Mouse (Mus musculus) telencephalon, adult 2 months (tissue): ENCODE results near the gene C1rl.
"Not testable (repeated sequence)": the region's sequence is repeated elsewhere in the genome, so short reads cannot be mapped to it uniquely, and the experiment has no call there.

Source experiments
- DNase-seq: peaks from one replicate; pipeline ENCODE4 v3.0.0-alpha.2; 2011; ENCODE audit warnings: low read depth, low spot score

Gene C1rl

DNA sequence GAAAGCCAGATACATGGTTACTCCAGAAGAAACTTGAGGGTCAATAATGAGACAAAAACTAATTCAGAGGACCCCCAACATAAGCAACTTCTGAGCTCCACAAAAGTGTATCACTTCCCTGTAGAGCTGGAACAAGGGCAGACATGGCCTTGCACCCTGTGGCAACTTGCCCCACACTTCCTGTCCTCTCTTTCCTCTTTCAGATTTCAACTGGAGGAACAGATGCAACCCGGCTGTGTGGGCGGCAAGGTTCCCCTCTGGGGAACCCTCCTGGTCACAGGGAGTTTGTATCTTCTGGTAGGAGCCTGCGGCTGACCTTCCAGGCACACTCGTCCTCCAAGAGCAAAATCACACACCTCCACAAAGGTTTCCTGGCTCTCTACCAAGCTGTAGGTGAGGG is 12.1 kb downstream of the C1rl start:
- no peak for DNase-seq

- DNase-seq: no peak
These were observed 14.1 kb downstream of the C1rl start for GRCm38 (mm10) chr6:124506991-124507390.

- peak; percentile 35 for DNase-seq
These were observed 15.4 kb downstream of the C1rl start for GRCm38 (mm10) chr6:124508292-124508691.

GRCm38 (mm10) chr6:124509192-124509591 is 16.3 kb downstream of the C1rl start:
- not testable (repeated sequence) for DNase-seq

- no peak for DNase-seq
These were observed 19.0 kb downstream of the C1rl start for GRCm38 (mm10) chr6:124511936-124512335.

DNA sequence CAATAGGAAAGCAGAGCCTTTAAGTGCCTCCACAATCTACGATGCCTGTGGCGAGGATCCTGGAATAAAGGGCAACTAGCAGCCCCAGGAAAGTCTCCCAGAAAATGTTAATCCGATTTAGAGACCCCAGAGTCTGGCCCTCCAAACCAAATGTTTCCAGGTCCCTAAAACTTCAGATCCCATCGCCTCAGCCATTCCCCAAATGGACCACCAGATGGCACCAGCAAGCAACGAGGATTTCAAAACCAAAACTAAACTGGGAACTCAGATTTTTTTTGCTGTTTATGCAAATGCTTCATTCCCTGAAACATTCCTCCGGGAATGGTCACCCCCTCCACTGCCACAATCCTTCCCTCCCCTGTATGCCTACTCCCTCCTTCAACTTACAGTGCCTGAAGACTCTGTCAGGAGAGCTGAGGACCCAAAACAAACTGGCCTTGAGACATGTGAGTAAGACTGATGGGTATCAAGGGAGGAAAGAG is 19.5 kb downstream of the C1rl start, which contains the start of gene C1ra:
C1ra (plus strand) TSS at position 51 of the 482 bp plus-strand sequence.
- DNase-seq: no peak

DNA sequence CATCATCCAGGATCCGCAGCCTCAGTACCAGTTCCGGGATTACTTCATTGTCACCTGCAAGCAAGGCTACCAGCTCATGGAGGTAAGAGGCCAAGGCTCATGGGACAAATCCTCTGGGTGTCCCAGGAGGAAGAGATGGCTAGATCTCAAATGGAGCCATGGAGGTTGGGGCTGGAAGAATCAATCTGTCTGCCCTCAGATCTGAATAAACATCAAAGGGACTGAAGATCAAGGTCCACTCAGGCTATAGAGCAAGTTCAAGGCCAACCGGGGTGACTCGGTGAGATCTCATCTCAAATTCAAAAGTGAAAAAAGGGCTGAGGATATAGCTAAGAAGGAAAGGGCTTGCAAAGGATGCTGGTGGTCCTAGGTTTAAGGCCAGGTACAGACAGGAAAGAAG is 24.8 kb downstream of the C1rl start:
- DNase-seq: not testable (repeated sequence)

GRCm38 (mm10) chr6:124522082-124522481 is 29.2 kb downstream of the C1rl start:
- not testable (repeated sequence) for DNase-seq

DNA sequence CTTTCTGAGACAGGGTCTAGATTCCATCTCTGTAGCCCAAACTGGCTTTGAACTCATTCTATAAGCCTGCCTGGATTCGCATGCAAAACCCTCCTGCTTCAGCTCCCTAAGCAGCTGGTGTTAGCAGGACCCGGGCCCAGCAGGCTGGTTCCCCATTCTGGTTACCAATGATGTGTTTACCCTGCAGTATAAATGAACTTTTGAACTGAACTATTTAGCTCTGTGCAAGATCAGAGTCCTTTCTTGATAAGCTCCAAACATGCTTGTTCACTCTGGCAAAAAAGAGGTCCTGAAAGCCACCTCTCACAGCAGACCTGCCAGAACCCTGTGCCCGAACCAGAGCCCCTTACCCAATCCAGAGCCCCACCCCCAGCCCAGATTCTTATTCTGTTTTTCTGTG is 35.0 kb downstream of the C1rl start:
- DNase-seq: no peak

DNA sequence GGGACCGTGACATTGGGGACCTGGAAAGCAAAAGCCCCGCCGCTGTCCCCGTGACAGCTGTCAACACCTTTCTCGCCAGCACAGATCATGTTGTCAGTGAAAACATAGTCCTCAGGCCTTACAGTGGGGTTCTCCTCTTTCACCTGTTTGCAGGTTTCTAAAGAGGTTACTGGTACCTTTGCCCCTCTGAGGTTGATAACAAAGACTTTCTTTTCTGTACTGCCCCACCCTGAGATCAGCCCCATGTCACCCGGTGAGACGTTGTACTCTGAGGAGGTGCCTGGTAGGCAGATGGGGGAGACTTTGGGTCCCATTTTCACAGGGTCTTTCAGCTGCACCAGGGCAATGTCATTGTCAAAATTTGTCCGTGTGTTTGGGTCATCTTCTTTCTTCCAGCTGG is 38.2 kb downstream of the C1rl start:
- no peak for DNase-seq

DNA sequence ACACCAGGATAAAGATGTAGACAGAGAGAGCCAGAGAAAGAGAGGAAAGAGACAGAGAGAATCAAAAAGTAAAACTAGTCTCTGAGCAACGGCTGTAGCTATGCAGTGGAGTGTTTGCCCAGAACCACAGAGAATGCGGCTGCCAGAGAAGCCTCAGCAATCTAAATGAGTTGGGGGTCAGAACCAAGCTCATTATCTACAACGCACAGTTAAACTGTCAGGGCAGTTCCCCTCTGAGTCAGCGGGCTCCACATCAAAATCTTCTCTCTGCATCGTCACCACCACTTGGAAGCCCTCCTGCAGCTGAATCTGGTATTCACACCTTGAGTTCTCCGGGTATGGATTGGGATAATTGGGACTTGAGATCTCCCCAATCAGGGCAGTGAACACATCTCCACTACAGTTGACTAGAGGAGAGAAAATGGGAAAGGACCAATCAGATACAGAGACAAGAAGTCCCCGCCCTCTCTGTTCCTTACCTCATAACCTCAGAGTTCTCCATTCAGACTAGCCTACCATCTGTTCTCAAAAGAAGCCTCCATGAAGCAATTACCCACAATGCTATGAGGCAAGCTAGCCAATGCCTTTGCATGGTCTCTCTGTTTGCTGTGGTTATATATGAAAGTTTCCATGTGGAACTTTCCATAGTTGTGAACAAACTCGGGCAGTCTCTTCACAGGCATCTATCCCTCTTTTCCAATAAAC is 43.4 kb downstream of the C1rl start:
- not testable (repeated sequence) for DNase-seq

GRCm38 (mm10) chr6:124541176-124541575 is 48.3 kb downstream of the C1rl start:
- not testable (repeated sequence) for DNase-seq

- DNase-seq: not testable (repeated sequence)
These were observed 49.4 kb downstream of the C1rl start, which contains the start of gene C1s1 for GRCm38 (mm10) chr6:124542284-124542683. Gene C1s1 (minus strand): TSS chr6:124542359.

DNA sequence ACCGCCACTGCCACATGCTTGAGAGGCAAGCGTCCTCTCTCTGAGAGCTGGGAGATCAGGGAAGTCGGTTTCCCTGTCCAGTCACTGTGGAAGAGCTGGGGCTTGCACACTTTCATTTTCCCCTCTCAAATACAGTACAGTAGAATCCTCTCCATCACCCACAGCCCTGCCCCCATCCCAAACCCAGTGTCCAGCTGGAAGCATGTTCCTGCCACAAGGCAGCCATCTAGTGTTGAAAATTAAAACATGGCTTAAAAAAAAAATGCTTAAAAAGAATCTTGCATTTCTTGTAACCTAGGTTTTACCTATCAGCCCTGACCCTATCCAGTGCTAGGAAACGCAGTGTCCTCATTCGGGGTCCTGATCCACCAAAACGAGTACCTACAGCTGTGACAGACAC is 51.6 kb downstream of the C1rl start:
- DNase-seq: no peak

- no peak for DNase-seq
These were observed 52.5 kb downstream of the C1rl start for GRCm38 (mm10) chr6:124545425-124545824.

GRCm38 (mm10) chr6:124547979-124548378 is 55.1 kb downstream of the C1rl start:
- not testable (repeated sequence) for DNase-seq

DNA sequence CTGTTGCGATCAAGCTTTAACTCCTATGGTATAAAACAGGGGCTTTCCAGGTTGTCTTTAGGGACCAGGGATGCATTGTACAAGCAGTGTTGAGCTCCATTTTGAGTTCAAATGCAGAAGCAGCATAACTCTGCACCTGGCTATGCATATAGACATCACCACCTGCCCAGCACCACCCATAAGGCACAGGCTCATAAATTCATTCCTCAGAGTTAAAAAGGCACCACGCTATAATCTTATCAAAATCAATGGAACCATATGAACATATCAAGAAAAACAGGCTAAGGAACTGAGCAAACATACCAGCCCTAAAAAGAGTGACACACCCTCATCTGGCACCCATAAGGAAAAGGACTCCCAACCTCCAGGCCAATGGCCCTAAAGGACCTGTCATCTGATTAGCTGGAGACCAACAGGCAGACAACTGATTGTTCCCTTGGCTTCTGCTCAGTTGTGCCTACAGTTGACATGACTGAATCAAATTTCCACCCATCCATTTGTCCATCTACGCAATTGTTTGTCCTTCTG is 56.2 kb downstream of the C1rl start:
- DNase-seq: no peak

DNA sequence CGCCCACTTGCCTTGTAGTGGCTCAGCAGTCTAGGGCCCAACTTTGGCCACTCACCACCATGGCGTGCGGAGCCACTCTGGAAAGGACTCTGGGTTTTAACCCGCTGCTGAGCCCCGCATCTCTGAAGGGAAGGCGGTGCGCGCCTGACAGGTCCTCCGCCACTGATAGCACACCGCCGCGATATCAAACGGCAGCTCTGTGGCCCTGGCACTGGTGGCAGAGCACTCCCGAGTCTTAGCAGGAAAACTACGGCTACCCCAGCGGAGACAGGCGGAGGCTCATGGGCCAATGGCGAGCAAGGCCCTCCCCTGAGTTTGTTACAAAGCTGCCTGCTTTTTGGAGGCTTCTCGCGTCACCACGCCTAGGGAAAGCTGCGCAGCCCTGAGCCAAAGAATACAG is 59.9 kb downstream of the C1rl start:
- DNase-seq: no peak

DNA sequence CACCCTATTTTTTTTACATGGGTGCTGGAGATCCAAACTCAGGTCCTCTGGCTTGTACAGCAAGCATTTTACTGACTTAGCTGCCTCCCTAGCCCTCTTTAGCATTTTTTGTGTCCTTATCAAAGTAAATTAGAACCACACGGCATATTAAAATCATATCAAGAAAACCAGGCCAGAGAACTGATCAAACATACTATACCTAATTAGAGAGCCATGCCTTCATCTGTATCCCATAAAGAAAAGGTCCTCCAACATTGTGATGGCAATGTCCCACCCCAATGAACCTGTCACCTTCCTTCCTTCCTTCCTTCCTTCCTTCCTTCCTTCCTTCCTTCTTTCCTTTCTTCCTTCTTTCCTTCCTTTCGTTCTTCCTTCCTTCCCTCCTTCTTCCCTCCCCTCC is 63.0 kb downstream of the C1rl start:
- not testable (repeated sequence) for DNase-seq
